Mouse (Mus musculus): ENCODE data around the gene Man2a2. TPM values are rescaled to one million over a fixed set of nuclear protein-coding genes. Genes with fewer than 3 reads are reported as not detected.

Gene Man2a2
- total and polyA plus RNA-seq, 2 experiments from 2014 or later, result 7.7 to 55.2 TPM

DNA sequence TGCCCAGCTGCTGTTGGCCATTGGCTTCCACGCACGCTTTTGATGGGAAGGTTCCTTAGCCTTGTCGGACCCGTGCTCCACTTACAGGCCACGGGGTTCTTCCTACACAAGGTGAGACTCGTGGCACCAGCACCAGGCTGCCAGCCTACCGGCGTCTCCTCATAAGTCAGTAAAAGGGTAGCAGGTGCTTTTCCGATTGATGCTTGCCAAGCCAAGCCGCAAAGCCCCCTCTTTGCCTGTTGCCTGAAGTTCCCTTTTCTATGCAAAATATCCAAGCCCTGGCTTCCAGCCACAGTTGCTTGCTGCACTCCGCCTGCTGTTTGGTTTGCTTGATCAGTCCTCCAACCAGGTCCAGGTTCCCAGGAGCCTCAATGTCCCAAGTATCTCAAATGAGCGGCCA is 2.7 kb upstream of the Man2a2 start:
- H3K4me3 ChIP-seq (ENCODE audit: low read depth, low read length), result no peak overlapping the region
- ATAC-seq (ENCODE audit: insufficient read depth, low read depth) (no peak), DNase-seq (ENCODE audit: low spot score) (no peak)
- H3K9ac ChIP-seq (replicated peaks; ENCODE audit: low read depth, low read length), result no peak overlapping the region
- TF ChIP-seq CTCF (IDR thresholded peaks at IDR 0.05; ENCODE audit: low read depth) (no peak), EP300 (IDR thresholded peaks at IDR 0.05; ENCODE audit: low read depth) (no peak)
- WGBS, result 85% methylated on average over 12 of the region's 12 CpGs
- H3K4me1 ChIP-seq (ENCODE audit: control insufficient read depth, insufficient read depth), result 0 out of 2 replicates have a peak, but pooled peaks cover 10% of the 10 kb centered on the region
- no peak overlapping the region for H3K4me2 ChIP-seq (ENCODE audit: low read depth, low read length)
- no peaks in the 10 kb centered on the region for H3K27me3 ChIP-seq (ENCODE audit: control insufficient read depth, insufficient read depth, low read length)
- H3K9me3 ChIP-seq (replicated peaks; ENCODE audit: control insufficient read depth, low read length), result no peaks in the 10 kb centered on the region
- peaks cover 2% of the 10 kb centered on the region; the same call in 1 of the 2 replicates for H3K36me3 ChIP-seq (replicated peaks; ENCODE audit: control insufficient read depth, insufficient read depth, low read length)
- H3K27ac ChIP-seq (ENCODE audit: low read depth), result no peak overlapping the region

- H3K9ac ChIP-seq (replicated peaks; ENCODE audit: low read depth, low read length), result no peak overlapping the region
- WGBS, result 67% methylated on average over 4 of the region's 4 CpGs
Observed at GRCm38 (mm10) chr7:80373352-80373751, 2.2 kb upstream of the Man2a2 start.

DNA sequence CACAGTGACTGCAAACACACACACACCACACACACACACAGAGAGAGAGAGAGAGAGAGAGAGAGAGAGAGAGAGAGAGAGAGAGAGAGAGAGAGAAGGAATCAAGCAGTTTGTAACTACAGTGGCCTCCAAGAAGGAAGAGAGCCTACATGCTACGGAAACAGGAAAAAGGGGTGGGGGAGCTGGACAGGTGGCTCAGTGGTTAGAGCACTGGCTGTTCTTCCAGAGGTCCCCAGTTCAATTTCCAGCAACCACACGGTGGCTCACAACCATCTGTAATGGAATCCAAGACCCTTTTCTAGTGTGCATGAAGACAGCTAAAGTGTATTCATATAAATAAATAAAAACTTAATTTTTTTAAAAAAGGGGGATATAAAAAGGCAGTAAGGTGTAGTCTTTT is 1.5 kb upstream of the Man2a2 start:
- Histone ChIP-seq H3K27me3 (ENCODE audit: control insufficient read depth, insufficient read depth, low read length) (no peaks in the 10 kb centered on the region), H3K4me2 (ENCODE audit: low read depth, low read length) (no peak overlapping the region), H3K36me3 (replicated peaks; ENCODE audit: control insufficient read depth, insufficient read depth, low read length) (peaks cover 9% of the 10 kb centered on the region), H3K27ac (ENCODE audit: low read depth) (no peak overlapping the region), H3K9me3 (replicated peaks; ENCODE audit: control insufficient read depth, low read length) (no peaks in the 10 kb centered on the region), H3K9ac (replicated peaks; ENCODE audit: low read depth, low read length) (no peak overlapping the region), H3K4me3 (ENCODE audit: low read depth, low read length) (no peak overlapping the region), H3K4me1 (ENCODE audit: control insufficient read depth, insufficient read depth) (0 out of 2 replicates have a peak, but pooled peaks cover 10% of the 10 kb centered on the region)
- DNase-seq (ENCODE audit: low spot score), result no peak
- TF ChIP-seq CTCF (IDR thresholded peaks at IDR 0.05; ENCODE audit: low read depth) (no peak), EP300 (IDR thresholded peaks at IDR 0.05; ENCODE audit: low read depth) (no peak)
- no peak for ATAC-seq (ENCODE audit: insufficient read depth, low read depth)
- WGBS, result 38% methylated on average over 2 of the region's 2 CpGs

More at GRCm38 (mm10) chr7:80373352-80373751, 2.2 kb upstream of the Man2a2 start:
- ATAC-seq (ENCODE audit: insufficient read depth, low read depth) (no peak), DNase-seq (ENCODE audit: low spot score) (no peak)
- Histone ChIP-seq H3K4me3 (ENCODE audit: low read depth, low read length) (no peak overlapping the region), H3K9me3 (replicated peaks; ENCODE audit: control insufficient read depth, low read length) (no peaks in the 10 kb centered on the region), H3K27ac (ENCODE audit: low read depth) (no peak overlapping the region), H3K27me3 (ENCODE audit: control insufficient read depth, insufficient read depth, low read length) (no peaks in the 10 kb centered on the region), H3K4me1 (ENCODE audit: control insufficient read depth, insufficient read depth) (0 out of 2 replicates have a peak, but pooled peaks cover 10% of the 10 kb centered on the region), H3K4me2 (ENCODE audit: low read depth, low read length) (no peak overlapping the region), H3K36me3 (replicated peaks; ENCODE audit: control insufficient read depth, insufficient read depth, low read length) (peaks cover 2% of the 10 kb centered on the region; the same call in 1 of the 2 replicates)
- TF ChIP-seq EP300 (IDR thresholded peaks at IDR 0.05; ENCODE audit: low read depth), result no peak
- no peak for TF ChIP-seq CTCF (IDR thresholded peaks at IDR 0.05; ENCODE audit: low read depth)

DNA sequence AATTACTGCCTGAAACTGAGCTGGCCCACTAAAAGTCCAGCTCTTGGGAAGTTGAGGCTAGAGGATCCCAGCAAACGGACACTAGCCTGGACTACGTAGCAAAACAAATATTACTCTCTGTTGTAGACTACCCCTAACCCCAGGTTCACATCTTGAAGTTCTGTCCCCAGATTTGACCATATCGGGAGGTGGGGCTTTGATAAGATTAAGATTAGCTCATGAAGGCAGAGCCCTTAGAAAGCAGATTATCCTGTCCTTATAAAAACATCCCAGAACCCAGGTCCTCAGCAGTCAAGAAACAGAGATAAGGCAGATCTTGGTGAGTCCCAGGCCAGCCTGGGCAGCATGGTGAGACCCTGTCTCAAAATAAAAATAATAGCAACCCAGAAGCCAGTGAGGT is 991 bp upstream of the Man2a2 start:
- Histone ChIP-seq H3K4me1 (ENCODE audit: control insufficient read depth, insufficient read depth) (0 out of 2 replicates have a peak, but pooled peaks cover 10% of the 10 kb centered on the region), H3K4me2 (ENCODE audit: low read depth, low read length) (no peak overlapping the region), H3K4me3 (ENCODE audit: low read depth, low read length) (no peak overlapping the region), H3K36me3 (replicated peaks; ENCODE audit: control insufficient read depth, insufficient read depth, low read length) (peaks cover 14% of the 10 kb centered on the region), H3K27me3 (ENCODE audit: control insufficient read depth, insufficient read depth, low read length) (no peaks in the 10 kb centered on the region), H3K9me3 (replicated peaks; ENCODE audit: control insufficient read depth, low read length) (no peaks in the 10 kb centered on the region), H3K9ac (replicated peaks; ENCODE audit: low read depth, low read length) (no peak overlapping the region), H3K27ac (ENCODE audit: low read depth) (no peak overlapping the region)
- no peak for ATAC-seq (ENCODE audit: insufficient read depth, low read depth)
- no peak for DNase-seq (ENCODE audit: low spot score)
- TF ChIP-seq EP300 (IDR thresholded peaks at IDR 0.05; ENCODE audit: low read depth), result no peak
- TF ChIP-seq CTCF (IDR thresholded peaks at IDR 0.05; ENCODE audit: low read depth), result no peak
- WGBS, result 56% methylated on average over 3 of the region's 3 CpGs

DNA sequence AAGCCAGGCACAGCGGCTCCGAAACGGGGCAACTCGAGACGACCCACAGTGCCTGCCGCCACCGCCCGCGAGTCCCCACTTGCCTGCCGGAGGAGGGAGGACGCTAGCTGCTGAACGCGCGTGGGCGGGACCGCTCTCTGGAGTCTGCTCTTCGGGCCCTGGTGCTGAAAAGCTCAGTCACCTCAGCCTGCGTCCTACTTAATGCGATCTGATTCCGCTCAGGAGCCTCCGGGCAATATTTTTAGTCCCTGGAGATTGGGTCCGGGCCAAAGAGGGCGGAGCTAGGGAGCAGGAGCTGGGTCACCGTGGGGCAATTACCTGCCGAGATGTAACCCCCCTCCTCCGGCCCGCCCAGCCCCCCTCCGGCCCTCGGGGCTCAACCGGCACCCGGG is 530 bp downstream of the Man2a2 start:
- Histone ChIP-seq H3K4me2 (ENCODE audit: low read depth, low read length) (peak overlapping the region; percentile 87), H3K9ac (replicated peaks; ENCODE audit: low read depth, low read length) (peak overlapping the region; percentile 83), H3K27ac (ENCODE audit: low read depth) (peak overlapping the region; percentile 82), H3K4me1 (ENCODE audit: control insufficient read depth, insufficient read depth) (0 out of 2 replicates have a peak, but pooled peaks cover 10% of the 10 kb centered on the region), H3K9me3 (replicated peaks; ENCODE audit: control insufficient read depth, low read length) (no peaks in the 10 kb centered on the region), H3K4me3 (ENCODE audit: low read depth, low read length) (peak overlapping the region; percentile 92), H3K36me3 (replicated peaks; ENCODE audit: control insufficient read depth, insufficient read depth, low read length) (peaks cover 29% of the 10 kb centered on the region), H3K27me3 (ENCODE audit: control insufficient read depth, insufficient read depth, low read length) (no peaks in the 10 kb centered on the region)
- TF ChIP-seq EP300 (IDR thresholded peaks at IDR 0.05; ENCODE audit: low read depth), result no peak
- TF ChIP-seq CTCF (IDR thresholded peaks at IDR 0.05; ENCODE audit: low read depth), result no peak
- WGBS, result 2% methylated on average over 29 of the region's 31 CpGs
- ATAC-seq (ENCODE audit: insufficient read depth, low read depth) (peak; percentile 59), DNase-seq (ENCODE audit: low spot score) (peak; percentile 65)

DNA sequence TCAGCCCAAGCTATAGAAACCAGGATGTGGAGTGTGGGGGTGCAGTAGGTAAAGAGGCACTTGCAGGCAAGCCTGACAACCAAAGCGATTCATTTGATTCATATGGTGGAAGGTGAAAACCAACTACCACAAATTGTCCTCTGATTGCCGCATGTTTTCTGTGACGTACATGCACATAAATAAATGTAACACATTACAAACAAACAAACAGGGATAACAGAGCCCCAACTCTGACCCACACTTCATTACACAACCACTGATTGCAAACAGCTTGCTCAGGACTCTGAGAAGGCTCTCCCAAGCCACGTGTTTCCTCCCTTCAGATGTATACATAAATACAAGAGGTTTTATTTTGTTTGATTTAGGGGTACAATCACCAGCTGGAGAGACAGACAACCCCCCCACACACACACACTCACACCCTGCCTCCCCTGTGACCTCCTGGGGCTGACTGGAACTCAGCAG is 1.2 kb downstream of the Man2a2 start:
- WGBS, result 59% methylated on average over 4 of the region's 4 CpGs
- H3K27me3 ChIP-seq (ENCODE audit: control insufficient read depth, insufficient read depth, low read length), result no peaks in the 10 kb centered on the region
- H3K4me2 ChIP-seq (ENCODE audit: low read depth, low read length), result peak overlapping the region; percentile 87
- ATAC-seq (ENCODE audit: insufficient read depth, low read depth) (no peak), DNase-seq (ENCODE audit: low spot score) (peak; percentile 15)
- H3K27ac ChIP-seq (ENCODE audit: low read depth), result peak overlapping the region; percentile 82
- peak overlapping the region; percentile 83; the same call in 1 of the 2 replicates for H3K9ac ChIP-seq (replicated peaks; ENCODE audit: low read depth, low read length)
- H3K4me3 ChIP-seq (ENCODE audit: low read depth, low read length), result peak overlapping the region; percentile 92
- TF ChIP-seq CTCF (IDR thresholded peaks at IDR 0.05; ENCODE audit: low read depth) (no peak), EP300 (IDR thresholded peaks at IDR 0.05; ENCODE audit: low read depth) (no peak)
- H3K9me3 ChIP-seq (replicated peaks; ENCODE audit: control insufficient read depth, low read length), result no peaks in the 10 kb centered on the region
- 0 out of 2 replicates have a peak, but pooled peaks cover 10% of the 10 kb centered on the region for H3K4me1 ChIP-seq (ENCODE audit: control insufficient read depth, insufficient read depth)
- H3K36me3 ChIP-seq (replicated peaks; ENCODE audit: control insufficient read depth, insufficient read depth, low read length), result peaks cover 29% of the 10 kb centered on the region

All from heart, postnatal 0 days (tissue).